Mouse (Mus musculus) liver, embryonic 12.5 days (tissue): Measurements from ENCODE around the gene Nbr1. TPM values are rescaled to one million over a fixed set of nuclear protein-coding genes. Genes with fewer than 3 reads are reported as not detected.
A peak's percentile ranks its signal among the peaks of the same experiment; 100 is the strongest.
"Not testable (repeated sequence)": the region's sequence is repeated elsewhere in the genome, so short reads cannot be mapped to it uniquely, and the experiment has no call there.

Source experiments
- ATAC-seq: fragments of 200-750 bp; cut with Nextera tagmentation; 2 replicates; pipeline ENCODE4 v1.8.0; 2017; ENCODE audit warnings: moderate number of reproducible peaks, mild to moderate bottlenecking, moderate library complexity
- H3K27ac ChIP-seq: fragments of 300-500 bp; sonication (generic); 2 replicates; pipeline ENCODE4 v1.5.1; 2016; ENCODE audit warnings: mild to moderate bottlenecking
- H3K27me3 ChIP-seq: fragments of 300-500 bp; sonication (generic); replicated peaks from 2 replicates; pipeline ENCODE4 v1.6.1; 2016; ENCODE audit warnings: mild to moderate bottlenecking, moderate library complexity
- H3K36me3 ChIP-seq: fragments of 300-500 bp; sonication (generic); 2 replicates; pipeline ENCODE4 v1.6.1; 2016; ENCODE audit warnings: mild to moderate bottlenecking, moderate library complexity
- H3K4me1 ChIP-seq: fragments of 300-500 bp; sonication (generic); 2 replicates; pipeline ENCODE4 v1.6.1; 2016
- H3K4me2 ChIP-seq: fragments of 300-500 bp; sonication (generic); 2 replicates; pipeline ENCODE4 v1.6.1; 2016; ENCODE audit warnings: mild to moderate bottlenecking, moderate library complexity
- H3K4me3 ChIP-seq: fragments of 300-500 bp; sonication (generic); 2 replicates; pipeline ENCODE4 v1.5.1; 2016; ENCODE audit warnings: mild to moderate bottlenecking, moderate library complexity
- H3K9ac ChIP-seq: fragments of 300-500 bp; sonication (generic); 2 replicates; pipeline ENCODE4 v1.6.1; 2016; ENCODE audit warnings: mild to moderate bottlenecking, moderate library complexity
- H3K9me3 ChIP-seq: fragments of 300-500 bp; sonication (generic); replicated peaks from 2 replicates; pipeline ENCODE4 v1.6.1; 2016; ENCODE audit warnings: mild to moderate bottlenecking, moderate library complexity
- whole genome bisulfite sequencing: fragments of 180-500 bp; shearing (Covaris S2); methylation state at CpG from one replicate; pipeline ENCODE4 v1.1.7; 2016; ENCODE audit not compliant: insufficient replicate concordance; 5-methylcytosine and 5-hydroxymethylcytosine counted together
- polyA plus RNA-seq: library from polyadenylated mRNA; unstranded; fragments of >200 nt; fragmentation: Nextera tagmentation; extraction: Ambion mirVana; gene quantifications from 2 replicates; pipeline ENCODE4 v1.2.1, GENCODE M21; 2016

The Nbr1 gene
- polyA plus RNA-seq, 1 experiment from 2014 or later, result 45.1 TPM

- peaks cover 24% of the 10 kb centered on the region for H3K4me1 ChIP-seq
- H3K4me3 ChIP-seq, result no peak overlapping the region
- H3K9me3 ChIP-seq, result no peaks in the 10 kb centered on the region
- 63% methylated on average over 4 of the region's 4 CpGs for WGBS
- peaks cover 28% of the 10 kb centered on the region for H3K36me3 ChIP-seq
- H3K9ac ChIP-seq, result no peak overlapping the region
- H3K27ac ChIP-seq, result no peak overlapping the region
- no peaks in the 10 kb centered on the region for H3K27me3 ChIP-seq
- no peak overlapping the region for H3K4me2 ChIP-seq
- ATAC-seq, result no peak
Measured at GRCm38 (mm10) chr11:101585805-101586204, 33.9 kb downstream of the Nbr1 start.

DNA sequence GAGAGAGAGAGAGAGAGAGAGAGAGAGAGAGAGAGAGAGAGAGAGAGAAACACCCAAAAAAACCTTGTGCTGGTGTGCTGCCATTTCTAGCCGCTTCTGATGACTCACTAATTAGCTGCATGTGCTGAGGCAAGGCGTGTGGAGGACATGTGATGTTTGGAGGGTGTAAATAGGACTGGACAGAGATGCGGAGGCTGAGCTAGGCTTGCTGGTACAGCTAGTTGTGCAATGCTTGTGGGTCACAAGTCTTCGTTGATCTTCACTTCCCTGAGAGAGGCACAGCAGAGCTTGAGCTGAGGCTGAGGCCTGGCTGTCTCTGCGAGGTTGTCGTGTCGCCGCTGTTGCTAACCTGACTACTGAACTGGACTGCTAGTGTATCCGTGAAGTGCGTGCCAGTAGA lies 35.7 kb downstream of the Nbr1 start:
- Histone ChIP-seq H3K9me3 (no peaks in the 10 kb centered on the region), H3K4me1 (peaks cover 13% of the 10 kb centered on the region), H3K27me3 (no peaks in the 10 kb centered on the region), H3K4me3 (no peak overlapping the region), H3K36me3 (peaks cover 22% of the 10 kb centered on the region), H3K4me2 (no peak overlapping the region), H3K9ac (no peak overlapping the region), H3K27ac (no peak overlapping the region)
- WGBS, result 85% methylated on average over 10 of the region's 10 CpGs
- no peak for ATAC-seq

GRCm38 (mm10) chr11:101588868-101589267 lies 36.9 kb downstream of the Nbr1 start:
- H3K4me2 ChIP-seq, result peak overlapping the region; percentile 27; the same call in 1 of the 2 replicates
- 75% methylated on average over 7 of the region's 7 CpGs for WGBS
- H3K9ac ChIP-seq, result no peak overlapping the region
- 0 out of 2 replicates have a peak, but pooled peaks cover 3% of the 10 kb centered on the region for H3K27me3 ChIP-seq
- no peak overlapping the region for H3K27ac ChIP-seq
- H3K4me1 ChIP-seq, result peaks cover 12% of the 10 kb centered on the region
- peaks cover 22% of the 10 kb centered on the region for H3K36me3 ChIP-seq
- ATAC-seq, result no peak
- H3K4me3 ChIP-seq, result no peak overlapping the region
- H3K9me3 ChIP-seq, result no peaks in the 10 kb centered on the region

GRCm38 (mm10) chr11:101589444-101589843 lies 37.5 kb downstream of the Nbr1 start:
- no peak overlapping the region for H3K4me3 ChIP-seq
- no peak for ATAC-seq
- H3K9me3 ChIP-seq, result no peaks in the 10 kb centered on the region
- peaks cover 12% of the 10 kb centered on the region for H3K4me1 ChIP-seq
- H3K9ac ChIP-seq, result no peak overlapping the region; the same call in 1 of the 2 replicates
- peak overlapping the region; percentile 27; the same call in 1 of the 2 replicates for H3K4me2 ChIP-seq
- H3K27me3 ChIP-seq, result 0 out of 2 replicates have a peak, but pooled peaks cover 3% of the 10 kb centered on the region
- no peak overlapping the region for H3K27ac ChIP-seq
- H3K36me3 ChIP-seq, result peaks cover 22% of the 10 kb centered on the region
- WGBS, result 25% methylated on average over 5 of the region's 5 CpGs

GRCm38 (mm10) chr11:101589989-101590624 lies 38.2 kb downstream of the Nbr1 start:
- H3K9me3 ChIP-seq, result no peaks in the 10 kb centered on the region
- no peak overlapping the region for H3K4me2 ChIP-seq
- H3K27ac ChIP-seq, result no peak overlapping the region
- H3K4me3 ChIP-seq, result no peak overlapping the region
- WGBS, result 66% methylated on average over 12 of the region's 12 CpGs
- peaks cover 22% of the 10 kb centered on the region for H3K36me3 ChIP-seq
- 0 out of 2 replicates have a peak, but pooled peaks cover 3% of the 10 kb centered on the region for H3K27me3 ChIP-seq
- ATAC-seq, result no peak
- no peak overlapping the region for H3K9ac ChIP-seq
- peaks cover 12% of the 10 kb centered on the region for H3K4me1 ChIP-seq

- no peak within 1 kb of the TSS for H3K27ac ChIP-seq
- 62% methylated on average over 6 of the region's 6 CpGs for WGBS
Measured at GRCm38 (mm10) chr11:101599156-101599555, 47.2 kb downstream of the Nbr1 start, which contains the start of gene Gm11634. Gene Gm11634 (minus strand): TSS chr11:101599256.

DNA sequence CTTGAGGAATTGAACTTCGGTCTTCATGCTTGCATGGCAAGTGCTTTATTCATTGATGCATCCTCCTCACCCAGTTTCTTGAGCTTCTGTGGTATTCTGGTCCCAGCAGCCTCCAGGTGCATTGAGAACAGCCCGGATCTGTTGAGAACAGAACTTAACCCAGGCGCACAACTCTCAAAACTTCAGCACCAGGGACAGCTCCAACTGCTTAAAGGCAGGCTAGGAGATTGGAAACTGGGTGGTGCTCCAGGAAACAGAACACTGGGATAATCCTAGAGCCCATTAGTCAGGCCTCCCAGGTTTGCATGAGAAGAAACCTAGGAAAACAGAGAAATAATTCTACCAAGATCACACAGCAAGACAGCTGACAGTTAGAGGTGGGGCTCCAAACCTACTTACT lies 50.5 kb downstream of the Nbr1 start:
- 0 out of 2 replicates have a peak, but pooled peaks cover 11% of the 10 kb centered on the region for H3K4me1 ChIP-seq
- no peak overlapping the region for H3K4me2 ChIP-seq
- H3K9ac ChIP-seq, result no peak overlapping the region
- H3K27me3 ChIP-seq, result peaks cover 24% of the 10 kb centered on the region
- no peak overlapping the region for H3K4me3 ChIP-seq
- H3K9me3 ChIP-seq, result no peaks in the 10 kb centered on the region
- H3K36me3 ChIP-seq, result no peaks in the 10 kb centered on the region
- 10% methylated on average over 3 of the region's 3 CpGs for WGBS
- ATAC-seq, result no peak
- H3K27ac ChIP-seq, result no peak overlapping the region

More at GRCm38 (mm10) chr11:101599156-101599555, 47.2 kb downstream of the Nbr1 start, which contains the start of gene Gm11634:
- H3K4me1 ChIP-seq, result 0 out of 2 replicates have a peak, but pooled peaks cover 2% of the 10 kb centered on the region
- no peak for ATAC-seq
- no peak within 1 kb of the TSS for H3K4me3 ChIP-seq
- peaks cover 29% of the 10 kb centered on the region for H3K27me3 ChIP-seq
- no peaks in the 10 kb centered on the region for H3K36me3 ChIP-seq
- H3K9me3 ChIP-seq, result no peaks in the 10 kb centered on the region
- no peak within 1 kb of the TSS for H3K4me2 ChIP-seq
- no peak within 1 kb of the TSS for H3K9ac ChIP-seq

DNA sequence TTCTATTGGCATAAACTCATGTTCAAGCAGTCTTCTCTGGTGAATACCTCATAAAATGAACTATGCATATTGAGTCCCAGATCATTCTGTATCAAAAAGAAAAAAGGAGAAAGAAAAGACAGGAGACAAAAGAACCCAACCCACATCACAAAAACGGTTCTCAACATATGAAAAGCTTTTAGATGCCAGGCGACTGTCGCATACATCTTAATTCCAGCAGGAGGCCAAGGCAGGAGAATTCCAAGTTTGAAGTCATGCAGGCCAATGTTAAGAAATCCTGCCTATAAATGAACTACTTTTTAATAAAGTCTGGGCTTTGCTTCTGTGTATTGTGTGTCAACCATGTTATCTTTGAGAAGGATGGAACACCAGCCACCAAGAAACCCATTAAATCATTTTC lies 52.2 kb downstream of the Nbr1 start:
- peaks cover 23% of the 10 kb centered on the region for H3K27me3 ChIP-seq
- no peaks in the 10 kb centered on the region for H3K36me3 ChIP-seq
- 0 out of 2 replicates have a peak overlapping the region, but pooled peaks have one; percentile 25 for H3K9ac ChIP-seq
- peak overlapping the region; percentile 57 for H3K4me2 ChIP-seq
- 3% methylated on average over 3 of the region's 3 CpGs for WGBS
- H3K27ac ChIP-seq, result peak overlapping the region; percentile 89; the same call in 1 of the 2 replicates
- H3K4me3 ChIP-seq, result peak overlapping the region; percentile 20; the same call in 1 of the 2 replicates
- 0 out of 2 replicates have a peak, but pooled peaks cover 11% of the 10 kb centered on the region for H3K4me1 ChIP-seq
- ATAC-seq, result no peak
- no peaks in the 10 kb centered on the region for H3K9me3 ChIP-seq

DNA sequence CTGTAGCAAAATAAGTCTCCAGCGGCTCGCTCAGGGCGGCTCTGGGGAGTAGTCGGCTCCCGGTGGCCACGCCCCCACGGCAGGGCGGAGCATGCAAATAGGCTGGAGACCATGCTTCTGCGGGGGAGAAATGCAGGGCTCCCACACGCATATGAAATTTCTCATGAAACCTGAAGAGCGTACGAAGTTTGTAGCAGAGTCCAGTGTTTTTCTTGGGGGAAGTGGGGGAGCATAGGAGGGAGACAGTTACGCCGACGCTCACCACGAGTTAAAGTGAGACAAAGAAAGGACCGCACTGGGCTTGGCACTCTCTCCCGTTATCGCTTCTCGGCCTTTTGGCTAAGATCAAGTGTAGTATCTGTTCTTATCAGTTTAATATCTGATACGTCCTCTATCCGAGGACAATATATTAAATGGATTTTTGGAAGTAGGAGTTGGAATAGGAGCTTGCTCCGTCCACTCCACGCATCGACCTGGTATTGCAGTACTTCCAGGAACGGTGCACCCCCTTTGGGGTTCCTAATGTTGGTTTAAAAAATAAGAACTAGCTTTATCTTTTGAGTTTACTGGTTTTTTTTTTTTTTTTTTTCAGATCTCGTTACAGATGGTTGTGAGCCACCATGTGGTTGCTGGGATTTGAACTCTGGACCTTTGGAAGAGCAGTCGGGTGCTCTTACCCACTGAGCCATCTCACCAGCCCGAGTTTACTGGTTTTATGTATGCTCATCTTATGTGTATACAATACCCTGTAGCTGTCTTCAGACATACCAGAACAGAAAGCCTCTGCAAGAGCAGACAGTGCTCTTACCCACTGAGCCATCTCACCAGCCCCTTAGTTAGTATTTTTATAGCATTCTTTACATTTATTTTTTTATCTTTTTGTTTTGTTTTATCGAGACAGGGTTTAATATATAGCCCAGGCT lies 52.8 kb downstream of the Nbr1 start:
- H3K9me3 ChIP-seq, H3K36me3 ChIP-seq: not testable (repeated sequence)
- 0 out of 2 replicates have a peak, but pooled peaks cover 11% of the 10 kb centered on the region for H3K4me1 ChIP-seq
- peaks cover 16% of the 10 kb centered on the region for H3K27me3 ChIP-seq
- ATAC-seq, result peak; percentile 86
- H3K27ac ChIP-seq, result peak overlapping the region; percentile 89
- H3K4me3 ChIP-seq, result peak overlapping the region; percentile 20; the same call in 1 of the 2 replicates
- H3K4me2 ChIP-seq, result peak overlapping the region; percentile 57
- 0 out of 2 replicates have a peak overlapping the region, but pooled peaks have one; percentile 25 for H3K9ac ChIP-seq
- whole genome bisulfite sequencing, result under 1% methylated on average over 30 of the region's 30 CpGs

DNA sequence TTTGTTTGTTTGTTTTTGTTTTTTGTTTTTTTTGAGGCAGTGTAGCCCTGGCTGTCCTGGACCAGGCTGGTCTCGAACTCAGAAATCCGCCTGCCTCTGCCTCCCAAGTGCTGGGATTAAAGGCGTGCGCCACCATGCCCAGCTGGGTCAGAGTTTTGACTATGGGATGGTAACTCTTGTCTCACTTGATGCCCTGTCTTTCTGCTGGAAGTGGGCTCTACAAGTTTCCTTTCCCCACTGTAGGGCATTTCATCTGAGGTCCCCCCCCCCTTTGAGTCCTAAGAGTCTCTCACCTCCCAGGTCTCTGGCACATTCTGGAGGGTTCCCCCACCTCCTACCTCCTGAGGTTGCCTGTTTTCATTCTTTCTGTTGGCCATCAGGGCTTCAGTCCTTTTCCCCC lies 55.2 kb downstream of the Nbr1 start:
- not testable (repeated sequence) for H3K27ac ChIP-seq, H3K9ac ChIP-seq, H3K4me3 ChIP-seq, ATAC-seq, H3K9me3 ChIP-seq, H3K27me3 ChIP-seq, H3K36me3 ChIP-seq, H3K4me2 ChIP-seq
- WGBS, result 75% methylated on average over 4 of the region's 4 CpGs
- peaks cover 24% of the 10 kb centered on the region for H3K4me1 ChIP-seq

DNA sequence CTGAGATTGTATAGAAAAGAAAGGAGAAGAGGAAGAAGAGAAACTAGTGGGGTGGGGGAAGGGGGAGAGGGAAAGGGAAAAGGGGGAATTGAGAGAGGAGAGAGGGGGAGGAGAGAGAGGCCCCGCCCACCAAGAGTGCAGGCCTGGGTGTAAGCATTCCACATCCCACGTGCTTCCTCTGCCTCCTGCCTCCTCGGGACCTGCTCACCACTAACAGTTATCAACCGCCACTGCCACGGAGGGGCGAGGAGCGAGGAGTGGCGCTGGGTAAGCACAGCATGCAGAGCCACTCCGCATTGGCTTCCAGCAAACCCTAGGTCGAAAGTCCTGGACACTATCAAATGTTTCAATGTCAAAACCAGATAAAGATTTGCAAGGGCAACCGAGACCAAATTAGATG lies 58.5 kb downstream of the Nbr1 start:
- no peak overlapping the region for H3K27ac ChIP-seq
- peak overlapping the region; percentile 29; the same call in 1 of the 2 replicates for H3K4me2 ChIP-seq

More for the DNA sequence above, 58.5 kb downstream of the Nbr1 start:
- 10% methylated on average over 11 of the region's 11 CpGs for WGBS
- H3K4me3 ChIP-seq, result no peak overlapping the region
- ATAC-seq, result no peak
- peaks cover 26% of the 10 kb centered on the region for H3K4me1 ChIP-seq
- H3K36me3 ChIP-seq, result no peaks in the 10 kb centered on the region
- H3K9me3 ChIP-seq, result no peaks in the 10 kb centered on the region
- no peak overlapping the region for H3K9ac ChIP-seq
- peaks cover 3% of the 10 kb centered on the region; the same call in 1 of the 2 replicates for H3K27me3 ChIP-seq
